Mouse (Mus musculus) Patski (cell line): Measurements from ENCODE around the gene Zpbp2. TPM values are rescaled to one million over a fixed set of nuclear protein-coding genes. Genes with fewer than 3 reads are reported as not detected.

Experiments used
- ATAC-seq: fragments of 100-300 bp; one replicate; pipeline ENCODE4 v1.8.0; 2021
- CTCF ChIA-PET: fragments of 350-600 bp; sonication (Branson Sonifier 250); formaldehyde crosslinking; loops from one replicate; lab custom pipeline; 2022; ENCODE audit warnings: inconsistent platforms; lab: Charles Lee
- POLR2A ChIA-PET: fragments of 350-600 bp; sonication (Branson Sonifier 250); formaldehyde crosslinking; loops from one replicate; lab custom pipeline; 2022; ENCODE audit warnings: antibody characterized with exemption, inconsistent platforms; lab: Charles Lee
- DNase-seq: peaks from one replicate; pipeline ENCODE4 v3.0.0-alpha.2; 2011; ENCODE audit warnings: low read depth, low spot score
- H3K27me3 ChIP-seq: fragments of 371-371 bp; one replicate; pipeline ENCODE4 v1.5.1; 2021
- CTCF ChIP-seq: fragments of 100-300 bp; IDR thresholded peaks from one replicate; pipeline ENCODE4 v1.5.1; 2021
- in situ Hi-C: fragments of 300-500 bp; cut with MboI; formaldehyde crosslinking; loops from 3 replicates; pipeline ENCODE4 v1.11.1; 2018; ENCODE audit warnings: low pct_unique_long_range_greater_than_20kb, mixed read lengths
- polyA plus RNA-seq: library from polyadenylated mRNA; unstranded; gene quantifications from one replicate; pipeline ENCODE4 v1.2.3, GENCODE M21; 2021

Gene Zpbp2
- polyA plus RNA-seq, 1 experiment from 2014 or later, result 0.98 TPM

GRCm38 (mm10) chr11:98589306-98589705, 38.4 kb downstream of the Zpbp2 start:
- no peak for ATAC-seq
- peaks cover 18% of the 10 kb centered on the region for H3K27me3 ChIP-seq
- TF ChIP-seq CTCF, result no peak
- no peak for DNase-seq
- ChIA-PET CTCF (interaction anchor here (3.6 kb wide), 1 partner anchor 38 kb away, joined by 11 read pairs; the partner anchor contains the start of gene Zpbp2), POLR2A (interaction anchor here (0.6 kb wide), 1 partner anchor 133 kb away, joined by 7 read pairs; no protein-coding TSS in a partner anchor)
- in situ Hi-C loops, result loop anchor here (5.0 kb wide), 1 partner anchor 37 kb away; the partner anchor contains the start of gene Zpbp2

- DNase-seq, result no peak
- ChIA-PET POLR2A (no interaction called here), CTCF (no interaction called here)
- ATAC-seq, result no peak
- in situ Hi-C loops, result no loop called here
- no peak for TF ChIP-seq CTCF
- peaks cover 18% of the 10 kb centered on the region for H3K27me3 ChIP-seq
Measured at GRCm38 (mm10) chr11:98590548-98591445, 39.9 kb downstream of the Zpbp2 start.

DNA sequence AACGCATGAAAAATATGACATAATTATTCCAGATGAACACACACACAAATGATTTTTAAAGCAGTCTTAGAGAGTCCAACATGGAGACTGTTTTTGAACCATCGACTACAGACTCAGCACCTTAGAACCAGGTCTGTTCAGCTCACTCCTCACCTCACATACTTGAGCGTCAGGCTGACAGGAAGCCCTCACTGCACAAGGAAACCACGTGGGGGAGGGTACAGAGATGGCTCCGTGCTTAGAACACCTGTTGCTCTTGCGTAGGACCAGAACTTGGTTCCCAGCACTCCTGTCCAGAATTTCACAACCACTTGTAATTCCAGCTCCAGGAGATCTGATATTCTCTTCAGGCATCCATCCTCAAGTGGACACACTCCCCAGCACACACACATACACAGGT, 44.1 kb downstream of the Zpbp2 start:
- TF ChIP-seq CTCF, result no peak
- H3K27me3 ChIP-seq, result peaks cover 36% of the 10 kb centered on the region
- no peak for ATAC-seq

GRCm38 (mm10) chr11:98595473-98595872, 44.6 kb downstream of the Zpbp2 start:
- peaks cover 35% of the 10 kb centered on the region for H3K27me3 ChIP-seq
- ChIA-PET CTCF (no interaction called here), POLR2A (no interaction called here)
- no peak for DNase-seq
- no peak for TF ChIP-seq CTCF
- ATAC-seq, result no peak
- in situ Hi-C loops, result no loop called here

More for the DNA sequence above, 44.1 kb downstream of the Zpbp2 start:
- ChIA-PET POLR2A (no interaction called here), CTCF (no interaction called here)
- in situ Hi-C loops, result no loop called here
- no peak for DNase-seq

- no peak for TF ChIP-seq CTCF
- CTCF ChIA-PET, result interaction anchor here (2.0 kb wide), 1 partner anchor 10 kb away, joined by 6 read pairs; no protein-coding TSS in a partner anchor
- in situ Hi-C loops, result no loop called here
- H3K27me3 ChIP-seq, result peaks cover 31% of the 10 kb centered on the region
- DNase-seq (no peak), ATAC-seq (no peak)
- POLR2A ChIA-PET, result no interaction called here
Measured at GRCm38 (mm10) chr11:98595955-98596354, 45.1 kb downstream of the Zpbp2 start.

- peak; percentile 87 for TF ChIP-seq CTCF
- in situ Hi-C loops, result no loop called here
- H3K27me3 ChIP-seq, result peaks cover 28% of the 10 kb centered on the region
- ATAC-seq (no peak), DNase-seq (no peak)
- POLR2A ChIA-PET, result no interaction called here
- CTCF ChIA-PET, result interaction anchor here (1.0 to 2.0 kb wide), 4 partner anchors 9 to 43 kb away, joined by 3 to 10 read pairs (median 4); partner anchors contain the start of gene Ormdl3
Measured at GRCm38 (mm10) chr11:98597363-98597762, 46.5 kb downstream of the Zpbp2 start.

DNA sequence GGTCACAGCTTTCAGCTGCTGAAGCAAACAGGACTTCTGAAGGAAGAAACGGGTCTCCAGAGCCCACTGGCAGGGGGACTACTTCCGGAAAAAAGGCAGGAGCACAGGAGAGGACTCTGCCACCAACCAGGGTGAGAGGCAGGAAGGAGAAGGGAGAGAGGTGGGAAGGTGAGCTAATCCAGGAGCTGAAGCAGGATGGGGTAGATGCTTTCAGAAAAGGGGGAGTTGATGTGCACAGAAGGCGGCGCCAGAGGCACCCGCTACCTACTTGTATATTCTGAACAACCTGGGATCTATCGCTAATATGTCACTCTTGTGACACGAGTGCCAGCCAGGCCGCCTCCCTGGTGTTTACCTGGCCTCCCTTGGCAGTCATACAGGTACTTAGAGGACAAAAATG, 47.1 kb downstream of the Zpbp2 start, which contains the start of gene Lrrc3c:
Gene Lrrc3c, plus strand, starts transcription at position 301 of the 400 bp plus-strand sequence.
- no peak for ATAC-seq

DNA sequence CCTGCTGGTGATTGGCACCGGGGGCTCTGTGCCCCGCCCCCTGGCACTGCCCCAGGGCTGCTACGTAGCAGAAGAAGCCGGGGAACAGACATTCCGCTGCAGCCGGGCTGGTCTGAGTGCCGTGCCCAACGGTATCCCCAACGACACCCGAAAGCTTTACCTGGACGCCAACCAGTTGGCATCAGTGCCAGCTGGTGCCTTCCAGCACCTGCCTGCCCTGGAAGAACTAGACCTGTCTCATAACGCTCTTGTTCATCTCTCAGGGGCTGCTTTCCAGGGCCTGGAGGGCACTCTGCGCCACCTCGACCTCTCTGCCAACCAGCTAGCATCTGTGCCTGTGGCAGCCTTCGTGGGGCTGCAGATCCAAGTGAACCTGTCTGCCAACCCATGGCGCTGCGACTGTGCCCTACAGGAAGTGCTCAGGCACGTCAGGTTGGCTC, 48.0 kb downstream of the Zpbp2 start:
- no peak for TF ChIP-seq CTCF
- POLR2A ChIA-PET, result no interaction called here
- peaks cover 30% of the 10 kb centered on the region for H3K27me3 ChIP-seq
- ATAC-seq (no peak), DNase-seq (no peak)
- CTCF ChIA-PET, result interaction anchor here (2.1 kb wide), 1 partner anchor 47 kb away, joined by 5 read pairs; no protein-coding TSS in a partner anchor
- in situ Hi-C loops, result no loop called here

More for the DNA sequence above, 47.1 kb downstream of the Zpbp2 start, which contains the start of gene Lrrc3c:
- H3K27me3 ChIP-seq, result peaks cover 30% of the 10 kb centered on the region
- ChIA-PET CTCF (interaction anchor here (1.3 to 2.0 kb wide), 3 partner anchors 8 to 43 kb away, joined by 3 to 10 read pairs (median 6); no protein-coding TSS in a partner anchor), POLR2A (no interaction called here)
- in situ Hi-C loops, result no loop called here
- TF ChIP-seq CTCF, result no peak
- no peak for DNase-seq

- H3K27me3 ChIP-seq, result peaks cover 33% of the 10 kb centered on the region
- no peak for TF ChIP-seq CTCF
- POLR2A ChIA-PET, result no interaction called here
- DNase-seq (no peak), ATAC-seq (no peak)
- in situ Hi-C loops, result no loop called here
- CTCF ChIA-PET, result interaction anchor here (2.1 kb wide), 1 partner anchor 47 kb away, joined by 5 read pairs; no protein-coding TSS in a partner anchor
Measured at GRCm38 (mm10) chr11:98599291-98599690, 48.4 kb downstream of the Zpbp2 start.

- ChIA-PET POLR2A (no interaction called here), CTCF (no interaction called here)
- no peak for ATAC-seq
- H3K27me3 ChIP-seq, result peaks cover 37% of the 10 kb centered on the region
- no peak for TF ChIP-seq CTCF
- no peak for DNase-seq
- in situ Hi-C loops, result loop anchor here (5.0 kb wide), 1 partner anchor 35 kb away; no protein-coding TSS in a partner anchor
Measured at GRCm38 (mm10) chr11:98602090-98602690, 51.3 kb downstream of the Zpbp2 start.
